Mouse (Mus musculus) forebrain, embryonic 10.5 days (tissue): Measurements from ENCODE around the gene Cyp26b1. TPM values are rescaled to one million over a fixed set of nuclear protein-coding genes. Genes with fewer than 3 reads are reported as not detected.
A peak's percentile ranks its signal among the peaks of the same experiment; 100 is the strongest.
"Not testable (repeated sequence)": the region's sequence is repeated elsewhere in the genome, so short reads cannot be mapped to it uniquely, and the experiment has no call there.

ENCODE experiments used
- DNase-seq: peaks from one replicate; pipeline ENCODE4 v3.0.0-alpha.2; 2017; ENCODE audit warnings: low spot score; ENCODE audit errors: extremely low spot score
- H3K27ac ChIP-seq: fragments of 300-500 bp; sonication (generic); 2 replicates; pipeline ENCODE4 v1.5.1; 2016; ENCODE audit warnings: mild to moderate bottlenecking
- H3K27me3 ChIP-seq: fragments of 300-500 bp; sonication (generic); 2 replicates; pipeline ENCODE4 v1.6.1; 2016; ENCODE audit warnings: mild to moderate bottlenecking; ENCODE audit not compliant: poor library complexity, severe bottlenecking
- H3K36me3 ChIP-seq: fragments of 300-500 bp; sonication (generic); replicated peaks from 2 replicates; pipeline ENCODE4 v1.6.1; 2016; ENCODE audit warnings: mild to moderate bottlenecking, moderate library complexity
- H3K4me1 ChIP-seq: fragments of 300-500 bp; sonication (generic); 2 replicates; pipeline ENCODE4 v1.6.1; 2016
- H3K4me3 ChIP-seq: fragments of 300-500 bp; sonication (generic); 2 replicates; pipeline ENCODE4 v1.5.1; 2016; ENCODE audit warnings: mild to moderate bottlenecking, moderate library complexity
- H3K9me3 ChIP-seq: fragments of 300-500 bp; sonication (generic); 2 replicates; pipeline ENCODE4 v1.6.1; 2016; ENCODE audit warnings: mild to moderate bottlenecking, moderate library complexity
- WGBS: fragments of 180-500 bp; shearing (Covaris S2); methylation state at CpG from one replicate; pipeline ENCODE4 v1.1.7; 2016; 5-methylcytosine and 5-hydroxymethylcytosine counted together
- polyA plus RNA-seq: library from polyadenylated mRNA; unstranded; fragments of >200 nt; fragmentation: Nextera tagmentation; extraction: Ambion mirVana; gene quantifications from 2 replicates; pipeline ENCODE4 v1.2.1, GENCODE M21; 2016

The Cyp26b1 gene
- polyA plus RNA-seq, 1 experiment from 2014 or later, result 0.90 TPM

GRCm38 (mm10) chr6:84599296-84599695 lies 5.6 kb upstream of the Cyp26b1 start:
- not testable (repeated sequence) for H3K36me3 ChIP-seq, H3K27ac ChIP-seq, DNase-seq, H3K9me3 ChIP-seq, H3K4me3 ChIP-seq
- WGBS, result 79% methylated on average over 3 of the region's 3 CpGs
- H3K27me3 ChIP-seq, result peaks cover 14% of the 10 kb centered on the region; the same call in 1 of the 2 replicates
- H3K4me1 ChIP-seq, result peaks cover 16% of the 10 kb centered on the region

GRCm38 (mm10) chr6:84598725-84599124 lies 5.0 kb upstream of the Cyp26b1 start:
- Histone ChIP-seq H3K4me1 (peaks cover 22% of the 10 kb centered on the region), H3K4me3 (no peak overlapping the region), H3K36me3 (no peaks in the 10 kb centered on the region), H3K27ac (no peak overlapping the region), H3K27me3 (peaks cover 20% of the 10 kb centered on the region), H3K9me3 (no peaks in the 10 kb centered on the region)
- 74% methylated on average over 3 of the region's 3 CpGs for WGBS
- no peak for DNase-seq

- WGBS, result 14% methylated on average over 3 of the region's 3 CpGs
- Histone ChIP-seq H3K36me3 (no peaks in the 10 kb centered on the region), H3K4me3 (no peak overlapping the region), H3K9me3 (no peaks in the 10 kb centered on the region), H3K27ac (peak overlapping the region; percentile 70), H3K27me3 (peaks cover 60% of the 10 kb centered on the region), H3K4me1 (peaks cover 34% of the 10 kb centered on the region)
- peak; percentile 31 for DNase-seq
These were observed 918 bp upstream of the Cyp26b1 start for GRCm38 (mm10) chr6:84594626-84595025.

GRCm38 (mm10) chr6:84590961-84591745 lies 2.6 kb downstream of the Cyp26b1 start:
- H3K36me3 ChIP-seq, result no peaks in the 10 kb centered on the region
- peaks cover 95% of the 10 kb centered on the region for H3K27me3 ChIP-seq
- 58% methylated on average over 6 of the region's 6 CpGs for WGBS
- DNase-seq, result peak; percentile 12
- no peak overlapping the region for H3K27ac ChIP-seq
- no peaks in the 10 kb centered on the region for H3K9me3 ChIP-seq
- peaks cover 69% of the 10 kb centered on the region for H3K4me1 ChIP-seq
- no peak overlapping the region for H3K4me3 ChIP-seq

GRCm38 (mm10) chr6:84589742-84590686 lies 3.7 kb downstream of the Cyp26b1 start:
- H3K36me3 ChIP-seq, result no peaks in the 10 kb centered on the region
- H3K4me3 ChIP-seq, result peak overlapping the region; percentile 59
- peak; percentile 86 for DNase-seq
- no peaks in the 10 kb centered on the region for H3K9me3 ChIP-seq
- WGBS, result 4% methylated on average over 39 of the region's 39 CpGs
- H3K27ac ChIP-seq, result no peak overlapping the region
- peaks cover 77% of the 10 kb centered on the region for H3K4me1 ChIP-seq
- H3K27me3 ChIP-seq, result peaks cover 99% of the 10 kb centered on the region

GRCm38 (mm10) chr6:84588895-84589652 lies 4.6 kb downstream of the Cyp26b1 start:
- WGBS, result under 1% methylated on average over 52 of the region's 54 CpGs
- Histone ChIP-seq H3K4me1 (peaks cover 77% of the 10 kb centered on the region), H3K9me3 (no peaks in the 10 kb centered on the region), H3K36me3 (no peaks in the 10 kb centered on the region), H3K4me3 (peak overlapping the region; percentile 59), H3K27ac (peak overlapping the region; percentile 56; the same call in 1 of the 2 replicates), H3K27me3 (peaks cover 99% of the 10 kb centered on the region)
- peak; percentile 42 for DNase-seq

- no peaks in the 10 kb centered on the region for H3K36me3 ChIP-seq
- H3K9me3 ChIP-seq, result no peaks in the 10 kb centered on the region
- H3K27me3 ChIP-seq, result peaks cover 99% of the 10 kb centered on the region
- peaks cover 77% of the 10 kb centered on the region for H3K4me1 ChIP-seq
- WGBS, result under 1% methylated on average over 41 of the region's 41 CpGs
- peak overlapping the region; percentile 62; the same call in 1 of the 2 replicates for H3K27ac ChIP-seq
- H3K4me3 ChIP-seq, result peak overlapping the region; percentile 59
- peak; percentile 37 for DNase-seq
These were observed 5.3 kb downstream of the Cyp26b1 start for GRCm38 (mm10) chr6:84588221-84588894.

- under 1% methylated on average over 51 of the region's 51 CpGs for WGBS
- Histone ChIP-seq H3K4me1 (peaks cover 77% of the 10 kb centered on the region), H3K4me3 (peak overlapping the region; percentile 59), H3K27me3 (peaks cover 99% of the 10 kb centered on the region), H3K9me3 (no peaks in the 10 kb centered on the region), H3K36me3 (no peaks in the 10 kb centered on the region), H3K27ac (peak overlapping the region; percentile 62)
- peak; percentile 68 for DNase-seq
These were observed 6.1 kb downstream of the Cyp26b1 start for GRCm38 (mm10) chr6:84587471-84588101.

- peak overlapping the region; percentile 59 for H3K4me3 ChIP-seq
- no peaks in the 10 kb centered on the region for H3K36me3 ChIP-seq
- H3K27me3 ChIP-seq, result peaks cover 99% of the 10 kb centered on the region
- no peaks in the 10 kb centered on the region for H3K9me3 ChIP-seq
- H3K4me1 ChIP-seq, result peaks cover 77% of the 10 kb centered on the region
- no peak overlapping the region for H3K27ac ChIP-seq
- WGBS, result under 1% methylated on average over 28 of the region's 28 CpGs
- DNase-seq, result peak; percentile 15
These were observed 7.0 kb downstream of the Cyp26b1 start for GRCm38 (mm10) chr6:84586551-84587200.

- DNase-seq, result peak; percentile 49
- WGBS, result under 1% methylated on average over 37 of the region's 37 CpGs
- Histone ChIP-seq H3K9me3 (no peaks in the 10 kb centered on the region), H3K36me3 (no peaks in the 10 kb centered on the region), H3K27ac (peak overlapping the region; percentile 58; the same call in 1 of the 2 replicates), H3K4me1 (peaks cover 77% of the 10 kb centered on the region), H3K4me3 (peak overlapping the region; percentile 48), H3K27me3 (peaks cover 99% of the 10 kb centered on the region)
These were observed 7.9 kb downstream of the Cyp26b1 start for GRCm38 (mm10) chr6:84585686-84586300.
